Mouse (Mus musculus) midbrain, embryonic 12.5 days (tissue): ENCODE measurements around the gene Fgd2. TPM values are rescaled to one million over a fixed set of nuclear protein-coding genes. Genes with fewer than 3 reads are reported as not detected.
"Not testable (repeated sequence)": the region's sequence is repeated elsewhere in the genome, so short reads cannot be mapped to it uniquely, and the experiment has no call there.

Experiments used
- ATAC-seq: fragments of 200-750 bp; cut with Nextera tagmentation; 2 replicates; pipeline ENCODE4 v1.8.0; 2017; ENCODE audit warnings: low read depth, moderate TSS enrichment, moderate library complexity; ENCODE audit not compliant: low FRiP score
- H3K27ac ChIP-seq: fragments of 300-500 bp; sonication (generic); replicated peaks from 2 replicates; pipeline ENCODE4 v1.5.1; 2016; ENCODE audit warnings: mild to moderate bottlenecking
- H3K27me3 ChIP-seq: fragments of 300-500 bp; sonication (generic); 2 replicates; pipeline ENCODE4 v1.6.1; 2016; ENCODE audit warnings: mild to moderate bottlenecking
- H3K36me3 ChIP-seq: fragments of 300-500 bp; sonication (generic); 2 replicates; pipeline ENCODE4 v1.6.1; 2016
- H3K4me1 ChIP-seq: fragments of 300-500 bp; sonication (generic); 2 replicates; pipeline ENCODE4 v1.6.1; 2016
- H3K4me2 ChIP-seq: fragments of 300-500 bp; sonication (generic); replicated peaks from 2 replicates; pipeline ENCODE4 v1.6.1; 2016; ENCODE audit warnings: mild to moderate bottlenecking, moderate library complexity
- H3K4me3 ChIP-seq: fragments of 300-500 bp; sonication (generic); 2 replicates; pipeline ENCODE4 v1.5.1; 2016; ENCODE audit warnings: mild to moderate bottlenecking
- H3K9ac ChIP-seq: fragments of 300-500 bp; sonication (generic); replicated peaks from 2 replicates; pipeline ENCODE4 v1.6.1; 2016; ENCODE audit warnings: mild to moderate bottlenecking, moderate library complexity
- H3K9me3 ChIP-seq: fragments of 300-500 bp; sonication (generic); 2 replicates; pipeline ENCODE4 v1.6.1; 2016; ENCODE audit warnings: mild to moderate bottlenecking
- WGBS: fragments of 180-500 bp; shearing (Covaris S2); methylation state at CpG from one replicate; pipeline ENCODE4 v1.1.7; 2016; 5-methylcytosine and 5-hydroxymethylcytosine counted together
- polyA plus RNA-seq: library from polyadenylated mRNA; unstranded; fragments of >200 nt; fragmentation: Nextera tagmentation; extraction: Ambion mirVana; gene quantifications from 2 replicates; pipeline ENCODE4 v1.2.1, GENCODE M21; 2016

Fgd2 gene
- polyA plus RNA-seq, 1 experiment from 2014 or later: 3.6 TPM

DNA sequence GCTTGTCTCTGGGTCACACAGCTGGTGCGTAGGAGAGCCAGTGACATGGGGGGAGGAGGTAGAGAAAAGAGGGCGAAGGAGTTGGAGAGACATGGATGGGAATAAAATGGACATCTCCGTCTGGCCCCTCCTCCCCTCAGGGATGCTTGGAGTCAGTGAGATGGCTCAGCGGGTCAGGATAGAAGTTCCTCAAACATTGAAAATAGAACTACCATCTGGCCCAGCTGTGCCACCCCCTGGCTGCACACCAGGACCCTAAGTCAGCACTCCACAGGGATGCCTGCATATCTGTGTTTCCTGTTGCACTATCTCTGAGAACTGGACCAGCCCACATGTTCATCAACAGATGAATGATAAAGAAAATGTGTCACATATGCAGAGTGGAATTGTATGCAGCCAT is 19.5 kb downstream of the Fgd2 start:
- Histone ChIP-seq H3K9me3 (no peaks in the 10 kb centered on the region), H3K9ac (no peak overlapping the region), H3K27me3 (no peaks in the 10 kb centered on the region), H3K4me1 (0 out of 2 replicates have a peak, but pooled peaks cover 2% of the 10 kb centered on the region), H3K4me2 (no peak overlapping the region), H3K4me3 (no peak overlapping the region), H3K36me3 (no peaks in the 10 kb centered on the region), H3K27ac (no peak overlapping the region)
- WGBS: 84% methylated on average over 4 of the region's 4 CpGs
- no peak for ATAC-seq

DNA sequence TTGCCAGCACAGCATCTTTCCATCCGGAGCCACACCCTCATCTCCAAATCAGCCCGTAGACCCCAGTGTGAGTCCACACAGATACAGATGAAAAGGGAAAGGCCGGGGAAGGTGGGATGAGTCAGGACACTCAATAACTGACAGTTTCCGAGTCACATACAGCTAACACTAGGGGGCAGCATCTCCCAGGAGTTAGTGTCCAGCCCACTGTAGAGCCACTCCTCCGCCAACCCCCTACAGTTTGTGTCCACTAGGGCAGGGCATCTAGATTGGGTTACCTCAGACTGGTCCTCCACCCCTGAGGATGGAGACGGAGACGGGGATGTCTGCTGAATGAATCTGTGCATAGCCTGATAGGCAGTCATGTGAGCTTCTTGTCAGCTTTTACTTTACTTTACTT is 20.8 kb downstream of the Fgd2 start:
- 19% methylated on average over 7 of the region's 7 CpGs for WGBS
- no peaks in the 10 kb centered on the region for H3K9me3 ChIP-seq
- no peaks in the 10 kb centered on the region for H3K27me3 ChIP-seq
- peak; percentile 30; the same call in 1 of the 2 replicates for ATAC-seq
- no peaks in the 10 kb centered on the region for H3K36me3 ChIP-seq
- H3K27ac ChIP-seq: no peak overlapping the region
- 0 out of 2 replicates have a peak, but pooled peaks cover 2% of the 10 kb centered on the region for H3K4me1 ChIP-seq
- no peak overlapping the region for H3K4me2 ChIP-seq
- H3K9ac ChIP-seq: no peak overlapping the region
- H3K4me3 ChIP-seq: no peak overlapping the region

DNA sequence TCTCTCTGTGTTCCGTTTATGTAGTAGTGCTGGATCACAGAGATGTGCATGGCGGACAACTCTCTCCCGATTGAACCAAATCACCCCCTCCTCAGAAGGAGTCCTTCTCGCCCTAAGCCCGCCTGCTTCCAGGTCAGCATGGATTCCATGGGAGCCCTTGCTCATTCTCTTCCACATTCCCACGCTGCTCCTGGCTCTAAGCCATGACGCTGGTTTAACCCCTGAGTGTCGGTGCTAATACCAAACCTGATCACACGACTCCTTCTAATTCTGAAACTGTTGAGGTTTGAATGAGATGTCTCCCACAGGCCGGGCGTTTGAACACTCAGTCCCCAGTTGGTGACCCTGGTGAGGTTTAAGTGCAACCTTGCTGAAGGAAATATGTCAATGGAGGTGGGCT is 21.7 kb downstream of the Fgd2 start:
- H3K27me3 ChIP-seq: no peaks in the 10 kb centered on the region
- no peaks in the 10 kb centered on the region for H3K9me3 ChIP-seq
- H3K4me1 ChIP-seq: 0 out of 2 replicates have a peak, but pooled peaks cover 2% of the 10 kb centered on the region
- H3K4me3 ChIP-seq: no peak overlapping the region
- ATAC-seq: no peak
- no peaks in the 10 kb centered on the region for H3K36me3 ChIP-seq
- 72% methylated on average over 11 of the region's 11 CpGs for WGBS
- no peak overlapping the region for H3K9ac ChIP-seq
- no peak overlapping the region for H3K27ac ChIP-seq
- H3K4me2 ChIP-seq: no peak overlapping the region

DNA sequence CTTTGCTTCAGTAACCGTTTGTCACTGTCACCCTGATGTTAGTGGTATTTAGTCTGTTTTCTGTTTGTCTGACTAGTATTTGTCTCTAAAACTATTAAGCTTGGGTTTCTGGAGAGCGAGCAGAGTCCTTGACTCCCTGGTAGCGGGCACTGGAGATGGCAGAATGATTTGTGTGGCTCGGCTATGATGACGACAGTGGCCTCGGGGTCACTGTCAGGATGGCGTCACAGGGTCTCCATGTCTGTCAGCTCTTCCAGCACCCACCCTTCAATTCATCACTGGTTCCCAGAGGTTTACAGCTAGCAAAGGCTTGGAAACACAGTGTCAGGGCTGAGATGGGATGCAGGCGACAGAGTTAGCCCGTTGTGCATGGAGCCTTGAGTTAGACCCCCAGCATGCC is 23.2 kb downstream of the Fgd2 start:
- H3K4me2 ChIP-seq: no peak overlapping the region
- ATAC-seq: no peak
- H3K4me3 ChIP-seq: no peak overlapping the region
- no peaks in the 10 kb centered on the region for H3K9me3 ChIP-seq
- H3K36me3 ChIP-seq: no peaks in the 10 kb centered on the region
- no peak overlapping the region for H3K27ac ChIP-seq
- no peak overlapping the region for H3K9ac ChIP-seq
- H3K4me1 ChIP-seq: 0 out of 2 replicates have a peak, but pooled peaks cover 2% of the 10 kb centered on the region
- WGBS: 89% methylated on average over 9 of the region's 9 CpGs
- no peaks in the 10 kb centered on the region for H3K27me3 ChIP-seq

- no peak overlapping the region for H3K4me3 ChIP-seq
- 0 out of 2 replicates have a peak, but pooled peaks cover 2% of the 10 kb centered on the region for H3K4me1 ChIP-seq
- 70% methylated on average over 5 of the region's 5 CpGs for WGBS
- ATAC-seq: no peak
- H3K36me3 ChIP-seq: no peaks in the 10 kb centered on the region
- H3K9ac ChIP-seq: no peak overlapping the region
- no peak overlapping the region for H3K4me2 ChIP-seq
- H3K27me3 ChIP-seq: no peaks in the 10 kb centered on the region
- no peaks in the 10 kb centered on the region for H3K9me3 ChIP-seq
- H3K27ac ChIP-seq: no peak overlapping the region
Measured at GRCm38 (mm10) chr17:29384850-29385438, 24.2 kb downstream of the Fgd2 start.

- Histone ChIP-seq H3K9ac (no peak overlapping the region), H3K9me3 (no peaks in the 10 kb centered on the region), H3K27ac (no peak overlapping the region), H3K4me1 (0 out of 2 replicates have a peak, but pooled peaks cover 2% of the 10 kb centered on the region), H3K4me2 (no peak overlapping the region), H3K36me3 (no peaks in the 10 kb centered on the region), H3K4me3 (no peak overlapping the region), H3K27me3 (no peaks in the 10 kb centered on the region)
- ATAC-seq: no peak
- 29% methylated on average over 6 of the region's 6 CpGs for WGBS
Measured at GRCm38 (mm10) chr17:29385746-29386145, 25.0 kb downstream of the Fgd2 start.

- H3K4me1 ChIP-seq: 0 out of 2 replicates have a peak, but pooled peaks cover 2% of the 10 kb centered on the region
- H3K4me3 ChIP-seq: no peak overlapping the region
- ATAC-seq: no peak
- H3K9ac ChIP-seq: no peak overlapping the region
- H3K9me3 ChIP-seq: no peaks in the 10 kb centered on the region
- no peaks in the 10 kb centered on the region for H3K27me3 ChIP-seq
- WGBS: 84% methylated on average over 11 of the region's 11 CpGs
- H3K36me3 ChIP-seq: no peaks in the 10 kb centered on the region
- H3K27ac ChIP-seq: no peak overlapping the region
- H3K4me2 ChIP-seq: no peak overlapping the region
Measured at GRCm38 (mm10) chr17:29388978-29389377, 28.3 kb downstream of the Fgd2 start.

DNA sequence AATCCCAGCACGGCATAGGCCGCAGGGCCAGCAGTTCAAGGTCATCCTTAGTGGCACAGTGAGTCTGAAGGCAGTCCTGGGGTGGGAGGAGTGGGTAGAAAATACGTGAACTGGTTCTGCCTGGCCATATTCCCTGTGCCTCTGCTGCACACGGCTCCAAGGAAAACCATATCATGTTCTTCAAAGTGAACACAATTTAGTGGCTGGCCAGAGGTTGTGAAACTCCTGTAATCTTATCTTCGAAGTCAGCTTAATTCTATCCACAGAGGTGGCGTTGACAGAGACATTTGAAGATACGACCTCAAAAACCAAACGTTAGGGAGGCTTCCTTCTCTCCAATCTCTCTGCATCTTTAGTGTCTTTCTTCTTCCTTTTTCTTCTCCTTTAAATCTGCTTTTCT is 30.6 kb downstream of the Fgd2 start:
- ATAC-seq: no peak
- no peak overlapping the region for H3K27ac ChIP-seq
- no peak overlapping the region for H3K4me3 ChIP-seq
- H3K36me3 ChIP-seq: no peaks in the 10 kb centered on the region
- H3K9ac ChIP-seq: no peak overlapping the region
- no peak overlapping the region for H3K4me2 ChIP-seq
- WGBS: 91% methylated on average over 8 of the region's 8 CpGs
- H3K4me1 ChIP-seq: no peaks in the 10 kb centered on the region
- peaks cover 3% of the 10 kb centered on the region for H3K27me3 ChIP-seq
- no peaks in the 10 kb centered on the region for H3K9me3 ChIP-seq

GRCm38 (mm10) chr17:29393335-29394089 is 32.8 kb downstream of the Fgd2 start:
- Histone ChIP-seq H3K4me3 (no peak overlapping the region), H3K9me3 (no peaks in the 10 kb centered on the region), H3K27me3 (peaks cover 5% of the 10 kb centered on the region), H3K27ac (no peak overlapping the region), H3K36me3 (no peaks in the 10 kb centered on the region), H3K4me1 (peaks cover 18% of the 10 kb centered on the region), H3K4me2 (no peak overlapping the region), H3K9ac (no peak overlapping the region)
- no peak for ATAC-seq
- 69% methylated on average over 14 of the region's 14 CpGs for WGBS

DNA sequence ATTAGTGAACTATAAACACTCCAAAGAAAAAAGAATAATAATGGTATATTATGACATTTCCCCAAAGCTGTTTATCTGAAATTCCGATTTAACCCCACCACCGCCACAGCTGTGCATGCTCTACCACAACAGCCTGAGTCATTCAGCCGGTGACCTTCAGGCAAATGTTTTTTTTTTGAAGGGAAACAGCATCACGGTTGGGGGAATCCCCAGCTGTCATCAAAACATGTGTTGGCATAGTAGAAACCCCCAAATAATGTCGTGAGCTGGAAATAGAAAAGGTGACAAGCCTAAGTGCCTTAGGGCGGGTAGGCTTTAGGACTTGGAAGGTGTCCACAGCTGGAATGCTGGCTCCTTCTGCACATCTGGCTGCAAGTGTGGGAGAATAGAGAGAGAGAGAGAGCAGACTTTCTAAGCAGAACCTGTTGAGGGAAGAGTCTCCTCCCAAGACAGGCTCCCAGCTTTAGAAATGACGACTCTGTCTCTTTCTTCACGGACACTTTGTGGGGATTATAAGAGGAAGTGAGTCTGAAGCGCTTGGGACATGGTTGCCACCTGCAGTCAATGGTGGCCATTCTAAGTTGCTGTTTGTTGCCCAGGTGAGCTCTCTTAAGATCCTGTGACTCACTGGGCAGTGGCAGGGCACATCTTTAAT is 33.5 kb downstream of the Fgd2 start:
- WGBS: 66% methylated on average over 9 of the region's 9 CpGs
- H3K27me3 ChIP-seq: peaks cover 11% of the 10 kb centered on the region
- ATAC-seq: no peak

GRCm38 (mm10) chr17:29394761-29395160 is 34.0 kb downstream of the Fgd2 start:
- not testable (repeated sequence) for H3K4me2 ChIP-seq, H3K27ac ChIP-seq, H3K36me3 ChIP-seq, H3K9me3 ChIP-seq, ATAC-seq, H3K4me3 ChIP-seq, H3K9ac ChIP-seq
- Histone ChIP-seq H3K4me1 (peaks cover 29% of the 10 kb centered on the region), H3K27me3 (peaks cover 16% of the 10 kb centered on the region)
- WGBS: 78% methylated on average over 2 of the region's 2 CpGs

More for the DNA sequence above, 33.5 kb downstream of the Fgd2 start:
- H3K9me3 ChIP-seq: no peaks in the 10 kb centered on the region
- no peaks in the 10 kb centered on the region for H3K36me3 ChIP-seq
- H3K4me1 ChIP-seq: peaks cover 25% of the 10 kb centered on the region
- H3K27ac ChIP-seq: no peak overlapping the region
- H3K9ac ChIP-seq: no peak overlapping the region
- no peak overlapping the region for H3K4me2 ChIP-seq
- no peak overlapping the region for H3K4me3 ChIP-seq

GRCm38 (mm10) chr17:29395381-29395780 is 34.7 kb downstream of the Fgd2 start:
- Histone ChIP-seq H3K27me3 (peaks cover 22% of the 10 kb centered on the region), H3K36me3 (no peaks in the 10 kb centered on the region), H3K4me3 (no peak overlapping the region), H3K9me3 (no peaks in the 10 kb centered on the region), H3K9ac (no peak overlapping the region), H3K4me1 (peaks cover 29% of the 10 kb centered on the region), H3K27ac (no peak overlapping the region), H3K4me2 (no peak overlapping the region)
- 73% methylated on average over 7 of the region's 7 CpGs for WGBS
- ATAC-seq: no peak
